Mouse (Mus musculus) neural tube, embryonic 14.5 days (tissue): ENCODE measurements around the gene Tmem238l. TPM values are rescaled to one million over a fixed set of nuclear protein-coding genes. Genes with fewer than 3 reads are reported as not detected.

Source experiments
- ATAC-seq: fragments of 200-750 bp; cut with Nextera tagmentation; 2 replicates; pipeline ENCODE4 v1.8.0; 2017; ENCODE audit warnings: low read depth, mild to moderate bottlenecking, moderate TSS enrichment, moderate library complexity
- H3K27ac ChIP-seq: fragments of 300-500 bp; sonication (generic); 2 replicates; pipeline ENCODE4 v1.5.1; 2014; ENCODE audit warnings: low read depth, mild to moderate bottlenecking, control low read depth, low read length, moderate library complexity, mixed read lengths
- H3K27me3 ChIP-seq: fragments of 300-500 bp; sonication (generic); 2 replicates; pipeline ENCODE4 v1.6.1; 2014; ENCODE audit warnings: low read length; ENCODE audit not compliant: control insufficient read depth, insufficient read depth
- H3K36me3 ChIP-seq: fragments of 300-500 bp; sonication (generic); 2 replicates; pipeline ENCODE4 v1.6.1; 2014; ENCODE audit warnings: low read length, mixed read lengths; ENCODE audit not compliant: control insufficient read depth, insufficient read depth
- H3K4me1 ChIP-seq: fragments of 300-500 bp; sonication (generic); 2 replicates; pipeline ENCODE4 v1.6.1; 2014; ENCODE audit warnings: low read length; ENCODE audit not compliant: control insufficient read depth, insufficient read depth
- H3K4me2 ChIP-seq: fragments of 300-500 bp; sonication (generic); 2 replicates; pipeline ENCODE4 v1.6.1; 2014; ENCODE audit warnings: mild to moderate bottlenecking, low read depth, low read length, control low read depth
- H3K4me3 ChIP-seq: fragments of 300-500 bp; sonication (generic); 2 replicates; pipeline ENCODE4 v1.5.1; 2014; ENCODE audit warnings: low read depth, low read length, control low read depth, mixed read lengths
- H3K9ac ChIP-seq: fragments of 300-500 bp; sonication (generic); replicated peaks from 2 replicates; pipeline ENCODE4 v1.6.1; 2014; ENCODE audit warnings: low read depth, mild to moderate bottlenecking, control low read depth, low read length, mixed read lengths
- H3K9me3 ChIP-seq: fragments of 300-500 bp; sonication (generic); 2 replicates; pipeline ENCODE4 v1.6.1; 2016; ENCODE audit warnings: low read length; ENCODE audit not compliant: control insufficient read depth
- WGBS: fragments of 180-500 bp; shearing (Covaris S2); extraction: QIAGEN DNeasy Blood & Tissue Kit; methylation state at CpG from one replicate; pipeline ENCODE4 v1.1.7; 2014; 5-methylcytosine and 5-hydroxymethylcytosine counted together
- polyA plus RNA-seq: library from polyadenylated mRNA; unstranded; fragments of >200 nt; fragmentation: Nextera tagmentation; extraction: Ambion mirVana; gene quantifications from 2 replicates; pipeline ENCODE4 v1.2.1, GENCODE M21; 2014

Gene Tmem238l
- not detected in 2 replicates for polyA plus RNA-seq

- WGBS = 72% methylated on average over 9 of the region's 9 CpGs
- H3K9me3 ChIP-seq = no peaks in the 10 kb centered on the region
- H3K36me3 ChIP-seq = no peaks in the 10 kb centered on the region
- H3K27ac ChIP-seq = no peak within 1 kb of the TSS
- H3K4me2 ChIP-seq = no peak within 1 kb of the TSS
- H3K9ac ChIP-seq = no peak within 1 kb of the TSS
- no peaks in the 10 kb centered on the region for H3K27me3 ChIP-seq
- ATAC-seq = no peak
- H3K4me1 ChIP-seq = no peaks in the 10 kb centered on the region
- no peak within 1 kb of the TSS for H3K4me3 ChIP-seq
Measured at GRCm38 (mm10) chr11:66956303-66956702, at the start of gene Tmem238l. Gene Tmem238l, plus strand, starts transcription at chr11:66956638.

GRCm38 (mm10) chr11:66911811-66912210, 44.6 kb upstream of the Tmem238l start, which contains the start of gene Pirt:
Gene Pirt, plus strand, starts transcription at chr11:66911981.
- ATAC-seq = no peak
- Histone ChIP-seq H3K9ac (no peak within 1 kb of the TSS), H3K4me1 (no peaks in the 10 kb centered on the region), H3K4me3 (no peak within 1 kb of the TSS), H3K4me2 (no peak within 1 kb of the TSS), H3K27ac (no peak within 1 kb of the TSS), H3K27me3 (no peaks in the 10 kb centered on the region), H3K9me3 (no peaks in the 10 kb centered on the region), H3K36me3 (no peaks in the 10 kb centered on the region)
- 50% methylated on average over 10 of the region's 10 CpGs for WGBS

- Histone ChIP-seq H3K27me3 (no peaks in the 10 kb centered on the region), H3K27ac (no peak overlapping the region), H3K9me3 (no peaks in the 10 kb centered on the region), H3K4me1 (no peaks in the 10 kb centered on the region), H3K4me3 (no peak overlapping the region), H3K36me3 (no peaks in the 10 kb centered on the region), H3K4me2 (no peak overlapping the region), H3K9ac (no peak overlapping the region)
- 64% methylated on average over 17 of the region's 17 CpGs for WGBS
- no peak for ATAC-seq
Measured at GRCm38 (mm10) chr11:66912531-66913458, 43.6 kb upstream of the Tmem238l start.

GRCm38 (mm10) chr11:66914249-66914648, 42.2 kb upstream of the Tmem238l start:
- Histone ChIP-seq H3K4me3 (no peak overlapping the region), H3K9me3 (no peaks in the 10 kb centered on the region), H3K27ac (no peak overlapping the region), H3K27me3 (no peaks in the 10 kb centered on the region), H3K9ac (no peak overlapping the region), H3K4me1 (no peaks in the 10 kb centered on the region), H3K4me2 (no peak overlapping the region), H3K36me3 (no peaks in the 10 kb centered on the region)
- WGBS = 15% methylated on average over 3 of the region's 3 CpGs
- ATAC-seq = no peak

GRCm38 (mm10) chr11:66920012-66920411, 36.4 kb upstream of the Tmem238l start:
- H3K9me3 ChIP-seq = no peaks in the 10 kb centered on the region
- 75% methylated on average over 2 of the region's 2 CpGs for WGBS
- no peak overlapping the region for H3K27ac ChIP-seq
- no peak overlapping the region for H3K4me2 ChIP-seq
- no peaks in the 10 kb centered on the region for H3K27me3 ChIP-seq
- H3K9ac ChIP-seq = no peak overlapping the region
- no peak overlapping the region for H3K4me3 ChIP-seq
- no peaks in the 10 kb centered on the region for H3K36me3 ChIP-seq
- H3K4me1 ChIP-seq = no peaks in the 10 kb centered on the region
- ATAC-seq = no peak

GRCm38 (mm10) chr11:66924095-66924823, 32.2 kb upstream of the Tmem238l start:
- WGBS = 87% methylated on average over 11 of the region's 11 CpGs

GRCm38 (mm10) chr11:66928311-66928710, 28.1 kb upstream of the Tmem238l start:
- no peaks in the 10 kb centered on the region for H3K36me3 ChIP-seq
- H3K27ac ChIP-seq = no peak overlapping the region
- no peaks in the 10 kb centered on the region for H3K9me3 ChIP-seq
- H3K27me3 ChIP-seq = no peaks in the 10 kb centered on the region
- H3K4me3 ChIP-seq = no peak overlapping the region
- no peak overlapping the region for H3K4me2 ChIP-seq
- H3K9ac ChIP-seq = no peak overlapping the region
- no peaks in the 10 kb centered on the region for H3K4me1 ChIP-seq
- WGBS = 59% methylated on average over 3 of the region's 3 CpGs
- ATAC-seq = no peak

More at GRCm38 (mm10) chr11:66924095-66924823, 32.2 kb upstream of the Tmem238l start:
- Histone ChIP-seq H3K4me3 (no peak overlapping the region), H3K9ac (no peak overlapping the region), H3K4me2 (no peak overlapping the region), H3K4me1 (no peaks in the 10 kb centered on the region), H3K36me3 (no peaks in the 10 kb centered on the region), H3K9me3 (no peaks in the 10 kb centered on the region), H3K27ac (no peak overlapping the region), H3K27me3 (no peaks in the 10 kb centered on the region)
- no peak for ATAC-seq

- no peak for ATAC-seq
- Histone ChIP-seq H3K4me3 (no peak overlapping the region), H3K4me2 (no peak overlapping the region), H3K27ac (no peak overlapping the region), H3K9ac (no peak overlapping the region), H3K27me3 (no peaks in the 10 kb centered on the region), H3K4me1 (no peaks in the 10 kb centered on the region), H3K36me3 (no peaks in the 10 kb centered on the region), H3K9me3 (no peaks in the 10 kb centered on the region)
- 68% methylated on average over 9 of the region's 9 CpGs for WGBS
Measured at GRCm38 (mm10) chr11:66932827-66933599, 23.4 kb upstream of the Tmem238l start.
